7 mouse cellular contexts compared by ENCODE assay signal in genomic region chr7:100862353-100862752, GRCm38 (mm10). TPM values are rescaled to one million over a fixed set of nuclear protein-coding genes. Genes with fewer than 3 reads are reported as not detected.
A peak's percentile ranks its signal among the peaks of the same experiment; 100 is the strongest.
DNase-seq lines count a peak whose midpoint lies in the region; ATAC-seq and TF ChIP-seq lines count a peak whose summit lies in the region.

No protein-coding gene starts in this region.

- 7% methylated on average over 4 of the region's 4 CpGs for WGBS in spleen, adult 2 months
- 4% methylated on average over 4 of the region's 4 CpGs for WGBS in forebrain, embryonic 12.5 days
- 7% methylated on average over 4 of the region's 4 CpGs for WGBS in liver, embryonic 11.5 days
- 8% methylated on average over 4 of the region's 4 CpGs for WGBS in stomach, embryonic 16.5 days

- TF ChIP-seq POLR2A in spleen, adult 2 months (IDR thresholded peaks at IDR 0.05; ENCODE audit: low read depth, low read length), result no peak

- peak overlapping the region; percentile 83 for H3K27ac ChIP-seq in spleen, adult 2 months (ENCODE audit: insufficient read depth, low read length)
- H3K27ac ChIP-seq in forebrain, embryonic 12.5 days, result no peak overlapping the region; the same call in 1 of the 2 replicates
- peak overlapping the region; percentile 95 for H3K27ac ChIP-seq in liver, embryonic 11.5 days (ENCODE audit: low read depth, low read length)
- H3K27ac ChIP-seq in stomach, embryonic 16.5 days (ENCODE audit: low read length), result peak overlapping the region; percentile 12; the same call in 1 of the 2 replicates

- 0 out of 2 replicates have a peak, but pooled peaks cover 2% of the 10 kb centered on the region for H3K36me3 ChIP-seq in spleen, adult 2 months (ENCODE audit: control insufficient read depth, insufficient read depth, low read length)
- H3K36me3 ChIP-seq in forebrain, embryonic 12.5 days (replicated peaks), result no peaks in the 10 kb centered on the region
- peaks cover 2% of the 10 kb centered on the region; the same call in 1 of the 2 replicates for H3K36me3 ChIP-seq in liver, embryonic 11.5 days (ENCODE audit: control insufficient read depth, insufficient read depth, low read length)
- no peaks in the 10 kb centered on the region for H3K36me3 ChIP-seq in stomach, embryonic 16.5 days (ENCODE audit: control insufficient read depth, insufficient read depth, low read length)

- TF ChIP-seq CTCF in spleen, adult 2 months (IDR thresholded peaks at IDR 0.05; ENCODE audit: extremely low read depth, insufficient read depth, insufficient read length, insufficient replicate concordance), result no peak

- peak overlapping the region; percentile 73 for H3K4me3 ChIP-seq in spleen, adult 2 months (ENCODE audit: extremely low read depth, insufficient read depth, insufficient read length)
- peak overlapping the region; percentile 74 for H3K4me3 ChIP-seq in forebrain, embryonic 12.5 days (replicated peaks)
- H3K4me3 ChIP-seq in liver, embryonic 11.5 days (ENCODE audit: low read depth, low read length), result peak overlapping the region; percentile 92
- peak overlapping the region; percentile 62 for H3K4me3 ChIP-seq in stomach, embryonic 16.5 days (replicated peaks; ENCODE audit: low read length)

- peak overlapping the region; percentile 72 for H3K9ac ChIP-seq in forebrain, embryonic 12.5 days
- H3K9ac ChIP-seq in liver, embryonic 11.5 days (ENCODE audit: low read depth, low read length), result peak overlapping the region; percentile 97
- H3K9ac ChIP-seq in stomach, embryonic 16.5 days (ENCODE audit: low read length), result peak overlapping the region; percentile 73

- no peak for DNase-seq in spleen, adult 2 months (ENCODE audit: low read depth in 1 of 2, low spot score in 2 of 2)
- DNase-seq in spleen, postnatal 10 days (ENCODE audit: low spot score in 2 of 2), result no peak
- no peak for DNase-seq in liver, embryonic 11.5 days (ENCODE audit: low spot score)
- no peak for DNase-seq in ovary, postnatal 14 days (ENCODE audit: low spot score)
- no peak for DNase-seq in gastrocnemius, adult 18-20 months (ENCODE audit: low spot score)

- H3K27me3 ChIP-seq in spleen, adult 2 months (ENCODE audit: control insufficient read depth, insufficient read depth, low read length), result no peaks in the 10 kb centered on the region
- peaks cover 7% of the 10 kb centered on the region; the same call in 1 of the 2 replicates for H3K27me3 ChIP-seq in forebrain, embryonic 12.5 days
- no peaks in the 10 kb centered on the region for H3K27me3 ChIP-seq in liver, embryonic 11.5 days (replicated peaks; ENCODE audit: control insufficient read depth, insufficient read depth, low read length)
- H3K27me3 ChIP-seq in stomach, embryonic 16.5 days (ENCODE audit: control insufficient read depth, insufficient read depth, low read length), result no peaks in the 10 kb centered on the region

- ATAC-seq in forebrain, embryonic 12.5 days (ENCODE audit: low FRiP score), result no peak
- ATAC-seq in liver, embryonic 11.5 days (replicated peaks; ENCODE audit: low FRiP score), result peak; percentile 24
- ATAC-seq in stomach, embryonic 16.5 days (ENCODE audit: insufficient read depth, low FRiP score), result no peak

- no peaks in the 10 kb centered on the region for H3K9me3 ChIP-seq in forebrain, embryonic 12.5 days
- H3K9me3 ChIP-seq in liver, embryonic 11.5 days (ENCODE audit: control insufficient read depth, low read length), result no peaks in the 10 kb centered on the region
- H3K9me3 ChIP-seq in stomach, embryonic 16.5 days (replicated peaks; ENCODE audit: control insufficient read depth, low read length), result no peaks in the 10 kb centered on the region

- H3K4me2 ChIP-seq in forebrain, embryonic 12.5 days, result peak overlapping the region; percentile 99
- peak overlapping the region; percentile 95 for H3K4me2 ChIP-seq in liver, embryonic 11.5 days
- H3K4me2 ChIP-seq in stomach, embryonic 16.5 days (ENCODE audit: low read depth, low read length), result peak overlapping the region; percentile 99

- peaks cover 22% of the 10 kb centered on the region for H3K4me1 ChIP-seq in spleen, adult 2 months (ENCODE audit: control insufficient read depth, insufficient read depth, insufficient read length)
- H3K4me1 ChIP-seq in forebrain, embryonic 12.5 days, result peaks cover 13% of the 10 kb centered on the region
- H3K4me1 ChIP-seq in liver, embryonic 11.5 days (replicated peaks; ENCODE audit: control insufficient read depth, insufficient read depth, low read length), result peaks cover 48% of the 10 kb centered on the region
- H3K4me1 ChIP-seq in stomach, embryonic 16.5 days (ENCODE audit: control insufficient read depth, insufficient read depth, low read length), result peaks cover 10% of the 10 kb centered on the region; the same call in 1 of the 2 replicates

RNA-seq across cellular contexts. Expression of gene Relt, which starts 0.9 kb away (rescaled TPM):
- polyA plus RNA-seq in spleen, adult 2 months (2012; rRNA removed), result 79.2 and 97.8 TPM in 2 replicates
- 2.2 and 2.6 TPM in 2 replicates for polyA plus RNA-seq in forebrain, embryonic 12.5 days (2016; fragmentation: Nextera tagmentation; extraction: Ambion mirVana)
- 14.6 and 17.0 TPM in 2 replicates for polyA plus RNA-seq in liver, embryonic 11.5 days (2014; fragmentation: Nextera tagmentation; extraction: Ambion mirVana)
- polyA plus RNA-seq in stomach, embryonic 16.5 days (2015; fragmentation: Nextera tagmentation; extraction: Ambion mirVana), result 3.3 and 4.0 TPM in 2 replicates
- 10 to 100 TPM; 15.5 to 23.8 TPM for total RNA-seq in gastrocnemius, adult 18-20 months (2021)
